Mouse (Mus musculus) heart, embryonic 12.5 days (tissue): ENCODE data around the gene Cox7b. TPM values are rescaled to one million over a fixed set of nuclear protein-coding genes. Genes with fewer than 3 reads are reported as not detected.

Source experiments
- ATAC-seq: fragments of 200-750 bp; cut with Nextera tagmentation; 2 replicates; pipeline ENCODE4 v1.8.0; 2017; ENCODE audit warnings: moderate TSS enrichment, moderate library complexity; ENCODE audit not compliant: insufficient number of reproducible peaks, low FRiP score
- H3K27ac ChIP-seq: fragments of 300-500 bp; sonication (generic); 2 replicates; pipeline ENCODE4 v1.5.1; 2016; ENCODE audit warnings: mild to moderate bottlenecking, moderate library complexity; ENCODE audit not compliant: poor library complexity, severe bottlenecking
- H3K27me3 ChIP-seq: fragments of 300-500 bp; sonication (generic); replicated peaks from 2 replicates; pipeline ENCODE4 v1.6.1; 2016; ENCODE audit warnings: mild to moderate bottlenecking, moderate library complexity
- H3K36me3 ChIP-seq: fragments of 300-500 bp; sonication (generic); 2 replicates; pipeline ENCODE4 v1.6.1; 2016; ENCODE audit warnings: mild to moderate bottlenecking, moderate library complexity
- H3K4me1 ChIP-seq: fragments of 300-500 bp; sonication (generic); replicated peaks from 2 replicates; pipeline ENCODE4 v1.6.1; 2016; ENCODE audit warnings: mild to moderate bottlenecking
- H3K4me2 ChIP-seq: fragments of 300-500 bp; sonication (generic); 2 replicates; pipeline ENCODE4 v1.6.1; 2016; ENCODE audit warnings: mild to moderate bottlenecking, moderate library complexity
- H3K4me3 ChIP-seq: fragments of 300-500 bp; sonication (generic); 2 replicates; pipeline ENCODE4 v1.5.1; 2016; ENCODE audit warnings: mild to moderate bottlenecking
- H3K9ac ChIP-seq: fragments of 300-500 bp; sonication (generic); 2 replicates; pipeline ENCODE4 v1.6.1; 2016; ENCODE audit warnings: mild to moderate bottlenecking, moderate library complexity
- H3K9me3 ChIP-seq: fragments of 300-500 bp; sonication (generic); replicated peaks from 2 replicates; pipeline ENCODE4 v1.6.1; 2016; ENCODE audit warnings: mild to moderate bottlenecking, moderate library complexity
- WGBS: fragments of 180-500 bp; shearing (Covaris S2); methylation state at CpG from one replicate; pipeline ENCODE4 v1.1.7; 2016; 5-methylcytosine and 5-hydroxymethylcytosine counted together
- polyA plus RNA-seq: library from polyadenylated mRNA; unstranded; fragments of >200 nt; fragmentation: Nextera tagmentation; extraction: Ambion mirVana; gene quantifications from 2 replicates; pipeline ENCODE4 v1.2.1, GENCODE M21; 2016

The Cox7b gene
- polyA plus RNA-seq, 1 experiment from 2014 or later, result 775 TPM

GRCm38 (mm10) chrX:106027343-106027674, 11.8 kb downstream of the Cox7b start:
- Histone ChIP-seq H3K27ac (peak overlapping the region; percentile 77), H3K36me3 (no peaks in the 10 kb centered on the region), H3K9me3 (no peaks in the 10 kb centered on the region), H3K9ac (peak overlapping the region; percentile 66), H3K4me3 (peak overlapping the region; percentile 53), H3K4me2 (peak overlapping the region; percentile 56), H3K4me1 (no peaks in the 10 kb centered on the region), H3K27me3 (no peaks in the 10 kb centered on the region)
- WGBS, result 15% methylated on average over 8 of the region's 8 CpGs
- no peak for ATAC-seq

- Histone ChIP-seq H3K9ac (no peak overlapping the region), H3K36me3 (no peaks in the 10 kb centered on the region), H3K27ac (no peak overlapping the region), H3K4me1 (no peaks in the 10 kb centered on the region), H3K27me3 (no peaks in the 10 kb centered on the region), H3K9me3 (no peaks in the 10 kb centered on the region), H3K4me2 (no peak overlapping the region), H3K4me3 (no peak overlapping the region)
- ATAC-seq, result no peak
- 68% methylated on average over 5 of the region's 5 CpGs for WGBS
Measured at GRCm38 (mm10) chrX:106030176-106030575, 14.7 kb downstream of the Cox7b start.

GRCm38 (mm10) chrX:106031124-106031523, 15.6 kb downstream of the Cox7b start:
- H3K36me3 ChIP-seq, result no peaks in the 10 kb centered on the region

GRCm38 (mm10) chrX:106035727-106036126, 20.2 kb downstream of the Cox7b start:
- 57% methylated on average over 2 of the region's 2 CpGs for WGBS
- no peaks in the 10 kb centered on the region for H3K36me3 ChIP-seq
- ATAC-seq, result no peak
- H3K4me1 ChIP-seq, result peaks cover 9% of the 10 kb centered on the region
- no peaks in the 10 kb centered on the region for H3K9me3 ChIP-seq
- no peak overlapping the region for H3K4me3 ChIP-seq
- no peaks in the 10 kb centered on the region for H3K27me3 ChIP-seq
- no peak overlapping the region for H3K4me2 ChIP-seq
- H3K9ac ChIP-seq, result no peak overlapping the region
- no peak overlapping the region for H3K27ac ChIP-seq

More at GRCm38 (mm10) chrX:106031124-106031523, 15.6 kb downstream of the Cox7b start:
- Histone ChIP-seq H3K4me2 (no peak overlapping the region), H3K9me3 (no peaks in the 10 kb centered on the region), H3K27me3 (no peaks in the 10 kb centered on the region), H3K4me1 (no peaks in the 10 kb centered on the region), H3K4me3 (no peak overlapping the region), H3K27ac (no peak overlapping the region), H3K9ac (no peak overlapping the region)
- no peak for ATAC-seq

- no peaks in the 10 kb centered on the region for H3K36me3 ChIP-seq
- H3K27ac ChIP-seq, result peak overlapping the region; percentile 27; the same call in 1 of the 2 replicates
- no peak overlapping the region for H3K4me2 ChIP-seq
- no peaks in the 10 kb centered on the region for H3K27me3 ChIP-seq
- no peak for ATAC-seq
- no peak overlapping the region for H3K9ac ChIP-seq
- WGBS, result 62% methylated on average over 3 of the region's 3 CpGs
- no peaks in the 10 kb centered on the region for H3K9me3 ChIP-seq
- H3K4me3 ChIP-seq, result no peak overlapping the region
- peaks cover 9% of the 10 kb centered on the region for H3K4me1 ChIP-seq
Measured at GRCm38 (mm10) chrX:106037185-106037752, 21.8 kb downstream of the Cox7b start.

- 36% methylated on average over 8 of the region's 8 CpGs for WGBS
- Histone ChIP-seq H3K27ac (peak overlapping the region; percentile 47), H3K9ac (no peak overlapping the region), H3K4me1 (peaks cover 21% of the 10 kb centered on the region), H3K4me2 (peak overlapping the region; percentile 45), H3K9me3 (no peaks in the 10 kb centered on the region), H3K27me3 (no peaks in the 10 kb centered on the region), H3K4me3 (no peak overlapping the region), H3K36me3 (no peaks in the 10 kb centered on the region)
- no peak for ATAC-seq
Measured at GRCm38 (mm10) chrX:106043863-106044617, 28.5 kb downstream of the Cox7b start.

GRCm38 (mm10) chrX:106045455-106045854, 30.0 kb downstream of the Cox7b start:
- Histone ChIP-seq H3K4me2 (no peak overlapping the region), H3K4me3 (no peak overlapping the region), H3K27ac (peak overlapping the region; percentile 54; the same call in 1 of the 2 replicates), H3K27me3 (no peaks in the 10 kb centered on the region), H3K9ac (no peak overlapping the region), H3K4me1 (peaks cover 21% of the 10 kb centered on the region), H3K36me3 (no peaks in the 10 kb centered on the region), H3K9me3 (no peaks in the 10 kb centered on the region)
- 38% methylated on average over 2 of the region's 2 CpGs for WGBS
- ATAC-seq, result no peak

GRCm38 (mm10) chrX:106045928-106046327, 30.4 kb downstream of the Cox7b start:
- H3K4me2 ChIP-seq, result peak overlapping the region; percentile 24; the same call in 1 of the 2 replicates

GRCm38 (mm10) chrX:106048191-106048590, 32.7 kb downstream of the Cox7b start:
- Histone ChIP-seq H3K4me2 (no peak overlapping the region), H3K9ac (no peak overlapping the region), H3K27ac (no peak overlapping the region), H3K4me1 (peaks cover 21% of the 10 kb centered on the region), H3K9me3 (no peaks in the 10 kb centered on the region), H3K27me3 (no peaks in the 10 kb centered on the region), H3K36me3 (no peaks in the 10 kb centered on the region), H3K4me3 (no peak overlapping the region)
- 61% methylated on average over 1 of the region's 1 CpGs for WGBS
- ATAC-seq, result no peak

More at GRCm38 (mm10) chrX:106045928-106046327, 30.4 kb downstream of the Cox7b start:
- Histone ChIP-seq H3K9ac (no peak overlapping the region), H3K36me3 (no peaks in the 10 kb centered on the region), H3K27ac (peak overlapping the region; percentile 54; the same call in 1 of the 2 replicates), H3K9me3 (no peaks in the 10 kb centered on the region), H3K27me3 (no peaks in the 10 kb centered on the region), H3K4me3 (no peak overlapping the region), H3K4me1 (peaks cover 21% of the 10 kb centered on the region)
- ATAC-seq, result no peak
- 56% methylated on average over 9 of the region's 9 CpGs for WGBS
